Mouse (Mus musculus) kidney, adult 2 months (tissue): ENCODE measurements around the gene Rars2.

Experiments used
- CTCF ChIP-seq: fragments of 200-500 bp; conservative IDR thresholded peaks from 2 replicates; pipeline ENCODE4 v1.5.1; 2011; ENCODE audit warnings: low read depth, mild to moderate bottlenecking, control low read depth, low read length, moderate library complexity, mixed read lengths; ENCODE audit not compliant: insufficient read depth, insufficient read length
- POLR2A ChIP-seq: fragments of 200-500 bp; IDR thresholded peaks from one replicate; pipeline ENCODE4 v1.6.1; 2011; ENCODE audit warnings: low read depth, low read length, control low read depth

DNA sequence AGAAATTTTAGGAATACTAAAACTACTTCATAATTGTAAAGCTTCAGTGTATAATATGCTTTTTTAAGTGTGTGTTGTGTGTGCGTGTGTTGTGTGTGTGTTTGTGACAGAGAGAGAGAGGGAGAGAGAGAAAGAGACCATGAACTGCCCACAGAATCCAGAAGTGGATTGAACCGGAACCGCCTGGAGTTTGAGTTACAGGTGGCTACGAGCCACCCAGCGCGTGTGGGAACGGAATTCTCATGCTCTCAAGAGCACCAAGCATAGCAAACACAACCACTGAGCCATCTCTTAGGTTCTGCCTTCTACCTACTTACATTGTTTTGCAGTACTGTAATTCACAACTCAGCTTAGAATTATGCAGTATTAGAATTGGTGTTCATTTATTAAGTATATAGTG, 19.4 kb downstream of the Rars2 start:
- TF ChIP-seq CTCF (no peak), POLR2A (no peak)
